9 mouse cellular contexts compared by ENCODE assay signal in the genomic region with DNA sequence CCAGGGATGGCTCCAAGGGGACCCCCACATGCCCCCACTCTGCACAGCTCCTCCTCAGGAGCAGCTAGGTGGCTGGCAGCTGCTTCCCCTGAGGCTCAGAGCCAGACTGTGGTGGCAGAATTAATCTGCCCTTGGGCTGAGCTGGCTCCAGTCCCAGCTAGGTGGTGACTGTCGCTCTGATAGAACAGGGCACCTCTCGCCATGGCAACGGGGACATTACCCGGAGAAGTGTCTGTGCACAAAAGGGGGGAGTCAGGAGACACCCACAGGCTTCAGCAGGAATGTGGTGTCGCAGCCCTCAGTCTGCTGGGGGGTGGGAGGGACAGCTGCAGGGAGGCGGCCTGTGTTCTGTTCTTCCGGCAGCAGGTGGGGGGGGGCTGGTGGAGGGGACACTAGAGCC. TPM values are rescaled to one million over a fixed set of nuclear protein-coding genes. Genes with fewer than 3 reads are reported as not detected.
DNase-seq lines count a peak whose midpoint lies in the region; ATAC-seq and TF ChIP-seq lines count a peak whose summit lies in the region.
"Had no signal": no experiment of that assay in that cellular context is flagged by ENCODE, and none has a peak within 500 bp of the region (broad histone marks: within the 10 kb centered on the region; RNA-seq: fewer than 3 reads in every experiment).

No protein-coding gene starts in this region.

- H3K4me2 ChIP-seq in hindbrain, embryonic 13.5 days: peak overlapping the region; percentile 17; the same call in 1 of the 2 replicates
- H3K4me2 ChIP-seq in limb, embryonic 13.5 days (replicated peaks): no peak overlapping the region
- H3K4me2 ChIP-seq: liver, embryonic 13.5 days had no signal

- H3K27ac ChIP-seq in gastrocnemius, adult 2 months: no peak overlapping the region
- peak overlapping the region; percentile 79 for H3K27ac ChIP-seq in hindbrain, embryonic 13.5 days
- H3K27ac ChIP-seq in limb, embryonic 13.5 days: no peak overlapping the region
- H3K27ac ChIP-seq: liver, embryonic 13.5 days had no signal

- peak; percentile 80 for DNase-seq in gastrocnemius, adult 2 months
- no peak for DNase-seq in gastrocnemius, postnatal 36 days
- DNase-seq in cerebellum, adult 11-12 months: peak; percentile 80
- peak; percentile 58 for DNase-seq in gastrocnemius, postnatal 10 days
- DNase-seq in right cerebral cortex, postnatal 25 days: peak; percentile 61
- no peak for DNase-seq in natural killer cell, adult 2 months (ENCODE audit: low spot score in 2 of 2)
- DNase-seq: liver, embryonic 13.5 days had no signal

- H3K4me1 ChIP-seq in hindbrain, embryonic 13.5 days (replicated peaks): peaks cover 27% of the 10 kb centered on the region
- H3K4me1 ChIP-seq in limb, embryonic 13.5 days: peaks cover 15% of the 10 kb centered on the region
- H3K4me1 ChIP-seq: liver, embryonic 13.5 days had no signal

- H3K36me3 ChIP-seq in hindbrain, embryonic 13.5 days: no peaks in the 10 kb centered on the region
- no peaks in the 10 kb centered on the region for H3K36me3 ChIP-seq in limb, embryonic 13.5 days
- H3K36me3 ChIP-seq: liver, embryonic 13.5 days had no signal

- intact Hi-C loops in gastrocnemius, adult 2 months (cut with DNase I): no loop called here
- intact Hi-C loops in gastrocnemius, postnatal 36 days (cut with DNase I): no loop called here

- no peak for TF ChIP-seq CTCF in gastrocnemius, adult 2 months (IDR thresholded peaks at IDR 0.05)

- no peaks in the 10 kb centered on the region for H3K27me3 ChIP-seq in hindbrain, embryonic 13.5 days
- no peaks in the 10 kb centered on the region for H3K27me3 ChIP-seq in limb, embryonic 13.5 days
- H3K27me3 ChIP-seq: liver, embryonic 13.5 days had no signal

- peak; percentile 87 for ATAC-seq in hindbrain, embryonic 13.5 days (ENCODE audit: low FRiP score)
- ATAC-seq in limb, embryonic 13.5 days (ENCODE audit: low FRiP score, low read depth): peak; percentile 64

- H3K4me3 ChIP-seq in gastrocnemius, adult 2 months: no peak overlapping the region
- no peak overlapping the region for H3K4me3 ChIP-seq in hindbrain, embryonic 13.5 days
- H3K4me3 ChIP-seq in limb, embryonic 13.5 days: no peak overlapping the region
- H3K4me3 ChIP-seq: liver, embryonic 13.5 days had no signal

- H3K9me3 ChIP-seq in hindbrain, embryonic 13.5 days: no peaks in the 10 kb centered on the region
- H3K9me3 ChIP-seq in limb, embryonic 13.5 days: 0 out of 2 replicates have a peak, but pooled peaks cover 3% of the 10 kb centered on the region
- H3K9me3 ChIP-seq: liver, embryonic 13.5 days had no signal

- H3K9ac ChIP-seq in hindbrain, embryonic 13.5 days: peak overlapping the region; percentile 49
- 0 out of 2 replicates have a peak overlapping the region, but pooled peaks have one; percentile 13 for H3K9ac ChIP-seq in limb, embryonic 13.5 days
- H3K9ac ChIP-seq: liver, embryonic 13.5 days had no signal

- 11% methylated on average over 7 of the region's 7 CpGs for WGBS in hindbrain, embryonic 13.5 days
- 30% methylated on average over 7 of the region's 7 CpGs for WGBS in limb, embryonic 13.5 days

RNA-seq across cellular contexts. Expression of a gene that starts 24.1 kb away (rescaled TPM):
- 100 to 1,000 TPM; 123 to 153 TPM for total RNA-seq in gastrocnemius, adult 2 months (2021)
- 100 to 1,000 TPM; 102 to 112 TPM for total RNA-seq in gastrocnemius, postnatal 36 days (2021)
- 100 to 1,000 TPM; 116 to 123 TPM for total RNA-seq in gastrocnemius, postnatal 10 days (2021)
- polyA plus RNA-seq in hindbrain, embryonic 13.5 days (2015; fragmentation: Nextera tagmentation; extraction: Ambion mirVana): 24.8 and 25.1 TPM in 2 replicates
- 33.9 and 34.9 TPM in 2 replicates for polyA plus RNA-seq in limb, embryonic 13.5 days (2015; fragmentation: Nextera tagmentation; extraction: Ambion mirVana)

Comparison
In these comparisons a context has a peak if more than half of its experiments do, and no peak if none do; other contexts are left out.
1. DNase-seq: peak in gastrocnemius, adult 2 months (single experiment), cerebellum, adult 11-12 months (single experiment), gastrocnemius, postnatal 10 days (single experiment) and right cerebral cortex, postnatal 25 days (single experiment); none in gastrocnemius, postnatal 36 days (0 of 2) and natural killer cell, adult 2 months (0 of 2).